Mouse (Mus musculus): ENCODE results near the gene Mtrf1l.
A peak's percentile ranks its signal among the peaks of the same experiment; 100 is the strongest.

Gene Mtrf1l

DNA sequence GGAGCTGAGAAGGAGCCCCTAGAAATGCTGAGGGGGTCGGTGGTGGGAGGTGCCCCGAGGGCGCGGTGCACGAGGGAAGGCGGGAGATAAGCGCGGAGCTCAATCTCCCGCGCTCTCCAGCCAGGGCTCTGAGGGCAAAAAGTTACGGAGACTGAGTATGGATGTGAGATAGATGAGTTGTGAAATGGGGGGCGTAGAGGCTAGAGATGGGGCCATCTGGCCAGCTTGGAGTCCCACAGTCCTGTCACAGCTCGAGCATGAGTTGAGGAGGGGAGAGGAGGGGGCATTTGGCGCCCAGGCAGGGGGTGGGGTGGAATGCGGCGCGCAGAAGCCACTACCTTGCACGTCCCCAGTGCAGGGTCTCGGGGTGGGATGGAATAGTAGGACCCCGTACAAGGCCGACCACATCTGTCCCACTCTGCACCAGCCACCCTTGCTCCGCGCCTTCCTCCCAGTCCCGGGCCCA, 19.0 kb downstream of the Mtrf1l start:
- no peak for DNase-seq (ENCODE audit: low spot score in 2 of 2)

- DNase-seq (ENCODE audit: low spot score in 2 of 2), result no peak
Observed at GRCm38 (mm10) chr10:5803739-5804138, 20.0 kb downstream of the Mtrf1l start.

GRCm38 (mm10) chr10:5802866-5803265, 20.8 kb downstream of the Mtrf1l start:
- no peak for DNase-seq (ENCODE audit: low spot score in 2 of 2)

- DNase-seq (ENCODE audit: low spot score in 2 of 2), result no peak
Observed at GRCm38 (mm10) chr10:5800490-5800889, 23.2 kb downstream of the Mtrf1l start.

DNA sequence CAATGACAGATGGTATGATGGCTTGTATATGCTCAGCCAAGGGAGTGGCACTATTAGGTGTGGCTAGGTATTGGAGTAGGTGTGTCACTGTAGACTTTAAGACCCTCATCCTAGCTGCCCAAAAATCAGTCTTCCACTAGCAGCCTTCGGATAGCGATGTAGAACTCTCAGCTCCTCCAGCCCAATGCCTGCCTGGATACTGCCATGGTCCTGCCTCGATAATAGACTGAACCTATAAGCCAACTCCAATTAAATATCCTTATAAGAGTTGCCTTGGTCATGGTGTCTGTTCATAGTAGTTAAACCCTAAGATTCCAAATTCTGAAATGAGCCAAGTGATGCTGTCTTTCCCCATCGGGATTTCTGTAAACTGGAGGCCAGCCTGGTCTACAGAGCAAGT, 25.6 kb downstream of the Mtrf1l start:
- no peak for DNase-seq (ENCODE audit: low spot score in 2 of 2)

- peak; percentile 44 to 61 for DNase-seq (ENCODE audit: low spot score in 2 of 2)
Observed at GRCm38 (mm10) chr10:5790657-5791056, 33.1 kb downstream of the Mtrf1l start.

- peak; percentile 11 to 34 for DNase-seq (ENCODE audit: low spot score in 2 of 2)
Observed at GRCm38 (mm10) chr10:5786923-5787322, 36.8 kb downstream of the Mtrf1l start.

Measured in frontal cortex, postnatal 36 days (tissue).